Mouse (Mus musculus): Measurements from ENCODE around the gene Ankrd13c. TPM values are rescaled to one million over a fixed set of nuclear protein-coding genes. Genes with fewer than 3 reads are reported as not detected.
A peak's percentile ranks its signal among the peaks of the same experiment; 100 is the strongest.

The Ankrd13c gene
- total and polyA plus RNA-seq, 2 experiments from 2014 or later: 26.2 to 31.6 TPM

GRCm38 (mm10) chr3:157998742-157999369 lies 51.8 kb downstream of the Ankrd13c start:
- Histone ChIP-seq H3K27me3 (ENCODE audit: insufficient read depth, low read length) (no peaks in the 10 kb centered on the region), H3K4me3 (ENCODE audit: low read depth, low read length) (no peak overlapping the region), H3K36me3 (ENCODE audit: insufficient read depth, low read length) (peaks cover 9% of the 10 kb centered on the region), H3K9ac (replicated peaks; ENCODE audit: low read length, poor library complexity, severe bottlenecking) (no peak overlapping the region), H3K4me1 (ENCODE audit: insufficient read depth, low read length) (no peaks in the 10 kb centered on the region), H3K9me3 (ENCODE audit: low read length) (no peaks in the 10 kb centered on the region), H3K4me2 (ENCODE audit: low read depth, low read length, poor library complexity, severe bottlenecking) (no peak overlapping the region), H3K27ac (ENCODE audit: low read depth, low read length) (no peak overlapping the region)
- ATAC-seq (ENCODE audit: low FRiP score): no peak
- 93% methylated on average over 1 of the region's 1 CpGs for WGBS
- DNase-seq (ENCODE audit: low spot score): peak; percentile 6
- no peak for TF ChIP-seq CTCF (IDR thresholded peaks at IDR 0.05)

GRCm38 (mm10) chr3:158008647-158009046 lies 61.6 kb downstream of the Ankrd13c start:
- ATAC-seq (ENCODE audit: low FRiP score) (no peak), DNase-seq (ENCODE audit: low spot score) (no peak)
- TF ChIP-seq CTCF (IDR thresholded peaks at IDR 0.05): no peak
- H3K4me1 ChIP-seq (ENCODE audit: insufficient read depth, low read length): no peaks in the 10 kb centered on the region
- H3K4me3 ChIP-seq (ENCODE audit: low read depth, low read length): no peak overlapping the region
- H3K27ac ChIP-seq (ENCODE audit: low read depth, low read length): no peak overlapping the region
- H3K27me3 ChIP-seq (ENCODE audit: insufficient read depth, low read length): no peaks in the 10 kb centered on the region
- no peak overlapping the region for H3K9ac ChIP-seq (replicated peaks; ENCODE audit: low read length, poor library complexity, severe bottlenecking)
- no peak overlapping the region for H3K4me2 ChIP-seq (ENCODE audit: low read depth, low read length, poor library complexity, severe bottlenecking)
- peaks cover 19% of the 10 kb centered on the region for H3K36me3 ChIP-seq (ENCODE audit: insufficient read depth, low read length)
- no peaks in the 10 kb centered on the region for H3K9me3 ChIP-seq (ENCODE audit: low read length)
- 82% methylated on average over 1 of the region's 1 CpGs for WGBS

GRCm38 (mm10) chr3:158009762-158010320 lies 62.8 kb downstream of the Ankrd13c start:
- no peak overlapping the region for H3K4me2 ChIP-seq (ENCODE audit: low read depth, low read length, poor library complexity, severe bottlenecking)
- H3K4me3 ChIP-seq (ENCODE audit: low read depth, low read length): no peak overlapping the region
- H3K9ac ChIP-seq (replicated peaks; ENCODE audit: low read length, poor library complexity, severe bottlenecking): no peak overlapping the region
- no peak overlapping the region for H3K27ac ChIP-seq (ENCODE audit: low read depth, low read length)
- H3K27me3 ChIP-seq (ENCODE audit: insufficient read depth, low read length): no peaks in the 10 kb centered on the region
- WGBS: 46% methylated on average over 1 of the region's 1 CpGs
- TF ChIP-seq CTCF (IDR thresholded peaks at IDR 0.05): no peak
- ATAC-seq (ENCODE audit: low FRiP score): no peak
- no peak for DNase-seq (ENCODE audit: low spot score)
- H3K36me3 ChIP-seq (ENCODE audit: insufficient read depth, low read length): peaks cover 25% of the 10 kb centered on the region
- H3K9me3 ChIP-seq (ENCODE audit: low read length): no peaks in the 10 kb centered on the region
- H3K4me1 ChIP-seq (ENCODE audit: insufficient read depth, low read length): no peaks in the 10 kb centered on the region

GRCm38 (mm10) chr3:158031371-158031925 lies 84.4 kb downstream of the Ankrd13c start:
- Histone ChIP-seq H3K9me3 (ENCODE audit: low read length) (no peaks in the 10 kb centered on the region), H3K27me3 (ENCODE audit: insufficient read depth, low read length) (no peaks in the 10 kb centered on the region), H3K4me2 (ENCODE audit: low read depth, low read length, poor library complexity, severe bottlenecking) (peak overlapping the region; percentile 80), H3K4me1 (ENCODE audit: insufficient read depth, low read length) (peaks cover 4% of the 10 kb centered on the region; the same call in 1 of the 2 replicates), H3K4me3 (ENCODE audit: low read depth, low read length) (peak overlapping the region; percentile 98), H3K27ac (ENCODE audit: low read depth, low read length) (peak overlapping the region; percentile 85), H3K9ac (replicated peaks; ENCODE audit: low read length, poor library complexity, severe bottlenecking) (peak overlapping the region; percentile 95), H3K36me3 (ENCODE audit: insufficient read depth, low read length) (peaks cover 2% of the 10 kb centered on the region; the same call in 1 of the 2 replicates)
- under 1% methylated on average over 61 of the region's 61 CpGs for WGBS
- TF ChIP-seq CTCF (IDR thresholded peaks at IDR 0.05): no peak
- ATAC-seq (ENCODE audit: low FRiP score) (peak; percentile 94), DNase-seq (ENCODE audit: low spot score) (peak; percentile 93)

- Histone ChIP-seq H3K4me3 (ENCODE audit: low read depth, low read length) (peak overlapping the region; percentile 98), H3K27ac (ENCODE audit: low read depth, low read length) (peak overlapping the region; percentile 85), H3K4me2 (ENCODE audit: low read depth, low read length, poor library complexity, severe bottlenecking) (peak overlapping the region; percentile 80), H3K36me3 (ENCODE audit: insufficient read depth, low read length) (no peaks in the 10 kb centered on the region), H3K9ac (replicated peaks; ENCODE audit: low read length, poor library complexity, severe bottlenecking) (peak overlapping the region; percentile 95), H3K27me3 (ENCODE audit: insufficient read depth, low read length) (no peaks in the 10 kb centered on the region), H3K9me3 (ENCODE audit: low read length) (no peaks in the 10 kb centered on the region), H3K4me1 (ENCODE audit: insufficient read depth, low read length) (peaks cover 4% of the 10 kb centered on the region; the same call in 1 of the 2 replicates)
- no peak for TF ChIP-seq CTCF (IDR thresholded peaks at IDR 0.05)
- ATAC-seq (ENCODE audit: low FRiP score): no peak; the same call in 1 of the 2 replicates
- no peak for DNase-seq (ENCODE audit: low spot score)
- 6% methylated on average over 4 of the region's 4 CpGs for WGBS
These were observed 85.1 kb downstream of the Ankrd13c start for GRCm38 (mm10) chr3:158032106-158032505.

- ATAC-seq (ENCODE audit: low FRiP score) (no peak), DNase-seq (ENCODE audit: low spot score) (peak; percentile 6)
- Histone ChIP-seq H3K36me3 (ENCODE audit: insufficient read depth, low read length) (no peaks in the 10 kb centered on the region), H3K27ac (ENCODE audit: low read depth, low read length) (peak overlapping the region; percentile 65), H3K4me3 (ENCODE audit: low read depth, low read length) (peak overlapping the region; percentile 70), H3K9ac (replicated peaks; ENCODE audit: low read length, poor library complexity, severe bottlenecking) (peak overlapping the region; percentile 78), H3K27me3 (ENCODE audit: insufficient read depth, low read length) (no peaks in the 10 kb centered on the region), H3K4me1 (ENCODE audit: insufficient read depth, low read length) (peaks cover 4% of the 10 kb centered on the region; the same call in 1 of the 2 replicates), H3K9me3 (ENCODE audit: low read length) (no peaks in the 10 kb centered on the region), H3K4me2 (ENCODE audit: low read depth, low read length, poor library complexity, severe bottlenecking) (peak overlapping the region; percentile 66)
- TF ChIP-seq CTCF (IDR thresholded peaks at IDR 0.05): no peak
- 2% methylated on average over 11 of the region's 11 CpGs for WGBS
These were observed 88.8 kb downstream of the Ankrd13c start for GRCm38 (mm10) chr3:158035866-158036265.
